Mouse (Mus musculus): ENCODE data around the gene Akirin1.

- TF ChIP-seq POLR2A (IDR thresholded peaks at IDR 0.05; ENCODE audit: control insufficient read depth, extremely low read depth, insufficient read depth, low read length, poor library complexity) (no peak), CTCF (IDR thresholded peaks at IDR 0.05; ENCODE audit: borderline replicate concordance, control insufficient read depth, extremely low read depth, insufficient read depth, low read length, poor library complexity) (no peak)
These were observed 37.7 kb downstream of the Akirin1 start for GRCm38 (mm10) chr4:123712431-123712830.

All from thymus, adult 2 months (tissue).